Mouse (Mus musculus) c-Kit-positive CD71-positive TER-119-negative erythroid progenitor cells, embryonic 14.5 days (primary cell): ENCODE data around the gene Macrod2.
A peak's percentile ranks its signal among the peaks of the same experiment; 100 is the strongest.

Experiments
- DNase-seq: peaks from one replicate; pipeline ENCODE4 v3.0.0-alpha.2; 2013; ENCODE audit warnings: low read depth

Macrod2 gene

DNA sequence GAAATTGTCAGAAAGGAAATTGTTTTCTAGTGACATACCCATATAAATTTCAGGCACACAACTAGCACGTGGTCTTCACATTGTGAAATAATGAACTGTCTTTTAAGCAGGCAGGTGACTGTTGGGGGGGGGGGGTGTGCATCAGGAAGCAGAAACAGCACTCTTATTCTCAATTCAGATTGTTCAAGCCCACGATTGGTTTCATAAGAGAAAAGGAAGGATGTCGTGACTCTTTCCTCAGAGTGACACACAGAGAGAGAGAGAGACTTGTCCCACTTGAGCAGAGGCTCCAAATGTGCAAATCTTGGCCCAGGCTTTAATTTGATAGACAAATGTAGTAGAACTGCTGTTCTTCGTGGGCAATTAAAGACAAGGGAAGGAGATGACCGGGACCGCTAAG, 516.4 kb downstream of the Macrod2 start:
- DNase-seq: no peak

- no peak for DNase-seq
Observed at GRCm38 (mm10) chr2:140912179-140912578, 517.1 kb downstream of the Macrod2 start.

GRCm38 (mm10) chr2:140912931-140913330, 517.8 kb downstream of the Macrod2 start:
- DNase-seq: no peak

- DNase-seq: no peak
Observed at GRCm38 (mm10) chr2:140913679-140914412, 518.7 kb downstream of the Macrod2 start.

DNA sequence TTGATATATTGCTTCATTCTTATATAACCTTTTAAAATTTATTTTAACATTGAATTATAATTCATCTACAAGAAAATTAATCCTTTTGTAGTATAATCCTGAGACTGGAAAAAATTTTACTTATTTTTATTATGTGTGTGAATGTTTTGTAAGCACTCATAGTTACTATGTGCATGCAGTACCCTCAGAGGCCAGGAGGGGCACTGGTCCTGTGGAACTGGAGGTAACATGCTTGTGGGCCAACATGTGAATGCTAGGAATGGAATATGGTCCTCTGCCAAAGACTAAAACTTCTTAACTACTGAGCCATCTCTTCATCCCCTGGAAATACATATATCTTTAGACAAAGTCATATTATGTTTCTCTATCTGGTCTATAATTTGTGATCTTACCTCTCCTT, 531.8 kb downstream of the Macrod2 start:
- DNase-seq: peak; percentile 11

DNA sequence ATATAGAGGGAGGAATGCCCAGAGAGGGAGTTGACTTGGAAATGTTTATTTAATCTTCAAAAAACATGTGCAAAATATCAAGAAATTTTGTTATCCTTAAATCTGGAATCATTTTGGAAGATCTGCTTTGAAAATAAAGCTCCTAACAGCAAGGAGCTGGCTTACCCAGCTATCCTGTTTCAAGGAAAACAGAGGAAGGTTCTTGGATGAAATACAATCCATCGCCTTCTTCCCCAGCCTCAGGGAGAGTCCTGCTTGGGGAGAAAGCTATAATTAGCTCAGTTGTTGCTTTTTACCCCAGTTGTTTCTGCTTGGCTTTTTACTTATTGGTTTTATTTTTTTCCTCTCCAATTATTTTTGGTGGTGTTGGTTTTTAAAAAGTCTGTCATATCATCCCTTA, 539.4 kb downstream of the Macrod2 start:
- no peak for DNase-seq

DNA sequence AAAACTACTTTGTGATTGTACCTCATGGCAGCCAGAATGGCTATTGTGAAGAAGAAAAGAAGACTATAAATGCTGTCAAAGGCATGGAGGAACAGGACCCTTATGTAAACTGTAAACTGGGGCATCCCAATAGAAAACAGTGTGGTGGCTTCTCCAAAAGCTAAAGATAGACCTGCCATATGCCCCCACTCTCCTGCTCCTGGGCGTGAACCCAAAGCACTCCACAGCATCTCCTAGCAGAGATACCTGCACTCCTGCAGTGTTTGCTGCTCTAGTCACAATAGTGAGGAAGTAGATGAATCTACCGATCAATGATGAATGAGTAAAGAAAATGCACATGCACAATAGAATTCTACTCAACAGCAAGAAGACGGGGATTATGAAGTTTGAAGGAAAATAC, 554.4 kb downstream of the Macrod2 start:
- DNase-seq: no peak

DNA sequence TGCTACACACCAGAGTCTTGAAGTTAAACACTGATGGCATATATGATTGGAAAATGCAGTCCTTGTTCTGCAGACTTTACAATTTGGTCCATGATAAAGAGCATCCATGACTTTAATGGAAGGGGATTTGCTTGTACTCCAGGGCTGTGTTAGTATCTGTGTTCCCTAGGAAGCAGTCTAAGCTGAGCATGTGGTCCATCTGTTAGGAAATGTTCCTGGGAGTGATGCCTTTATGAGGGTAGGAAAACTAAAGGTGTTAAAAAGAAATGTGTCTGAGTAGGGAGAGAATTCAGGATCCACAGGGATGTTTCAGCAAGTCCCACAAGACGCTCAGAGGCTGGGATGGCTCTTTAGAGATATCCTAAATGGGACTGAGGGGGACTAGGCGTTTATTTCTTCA, 564.1 kb downstream of the Macrod2 start:
- no peak for DNase-seq

GRCm38 (mm10) chr2:140970181-140970580, 575.1 kb downstream of the Macrod2 start:
- DNase-seq: no peak

- no peak for DNase-seq
Observed at GRCm38 (mm10) chr2:140971845-140972244, 576.7 kb downstream of the Macrod2 start.

DNA sequence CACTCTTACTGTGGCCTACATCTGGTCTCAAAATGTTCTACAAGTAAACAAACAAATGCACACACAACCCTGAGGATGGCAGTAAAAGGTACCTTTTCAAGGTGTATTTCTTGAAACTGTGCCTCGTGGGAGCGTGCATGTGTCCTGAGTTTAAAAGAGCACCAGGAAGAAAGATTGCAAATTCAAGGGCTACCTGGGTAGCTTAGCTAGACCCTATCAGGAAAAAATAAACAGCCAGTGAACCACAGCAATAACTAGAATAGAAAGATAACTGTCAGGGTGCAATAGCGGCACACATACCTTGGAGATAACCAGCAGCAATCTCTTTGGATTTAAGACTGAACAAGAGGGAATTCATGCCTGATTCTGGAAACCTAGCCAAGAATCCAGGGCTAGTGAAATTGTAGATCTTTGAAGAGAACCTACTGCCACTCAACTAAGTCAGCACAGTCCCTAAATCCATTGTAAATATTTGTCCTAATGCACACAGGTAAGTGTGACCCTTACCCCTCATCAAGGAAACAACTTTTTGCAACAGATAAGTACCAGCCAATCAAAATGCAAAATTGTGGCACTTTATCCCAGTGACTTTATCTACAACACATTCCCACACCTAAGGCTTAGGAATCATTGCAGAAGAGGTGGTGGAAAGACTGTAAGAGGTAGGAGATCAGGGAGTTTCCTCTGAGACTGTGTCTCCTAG, 590.7 kb downstream of the Macrod2 start:
- no peak for DNase-seq

GRCm38 (mm10) chr2:141003846-141004245, 608.7 kb downstream of the Macrod2 start:
- no peak for DNase-seq

DNA sequence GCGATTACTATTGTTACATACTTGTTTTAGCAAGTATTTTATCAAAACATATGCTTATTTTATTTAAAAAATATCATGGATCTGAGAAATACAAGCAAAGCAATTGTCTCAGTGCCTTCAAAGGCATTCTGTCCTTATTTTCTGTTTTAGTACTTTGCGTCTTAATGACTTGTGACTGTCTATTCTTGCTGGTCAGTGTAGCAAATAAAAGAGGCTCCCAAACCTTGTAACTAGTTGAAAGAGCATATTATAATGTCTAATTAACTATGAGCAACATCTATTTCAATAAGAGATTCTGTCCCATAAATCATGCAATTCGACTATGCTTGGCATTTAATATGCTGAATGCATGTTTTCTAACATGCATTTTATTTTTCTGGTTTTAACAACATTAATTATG, 609.2 kb downstream of the Macrod2 start:
- no peak for DNase-seq

GRCm38 (mm10) chr2:141005616-141006015, 610.5 kb downstream of the Macrod2 start:
- DNase-seq: no peak

- no peak for DNase-seq
Observed at GRCm38 (mm10) chr2:141007725-141008124, 612.6 kb downstream of the Macrod2 start.

DNA sequence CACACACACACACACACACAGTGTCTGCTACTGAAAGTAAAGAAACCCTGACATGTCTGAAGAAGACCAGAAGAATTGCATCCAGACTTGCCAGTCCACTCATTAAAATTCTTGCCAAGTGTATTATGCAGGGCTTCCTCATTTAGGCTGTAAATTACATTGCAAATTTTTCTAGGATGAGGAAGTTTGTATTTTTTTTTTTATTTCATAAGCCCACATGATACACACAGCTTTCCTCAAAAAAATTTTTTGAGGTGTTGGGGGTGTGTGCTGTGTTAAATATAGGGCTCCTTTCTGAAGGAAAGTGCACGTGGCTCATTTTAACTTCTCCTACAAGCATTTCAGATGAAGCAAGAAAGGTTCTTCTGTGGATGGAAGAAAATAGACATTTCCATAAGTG, 613.3 kb downstream of the Macrod2 start:
- no peak for DNase-seq

DNA sequence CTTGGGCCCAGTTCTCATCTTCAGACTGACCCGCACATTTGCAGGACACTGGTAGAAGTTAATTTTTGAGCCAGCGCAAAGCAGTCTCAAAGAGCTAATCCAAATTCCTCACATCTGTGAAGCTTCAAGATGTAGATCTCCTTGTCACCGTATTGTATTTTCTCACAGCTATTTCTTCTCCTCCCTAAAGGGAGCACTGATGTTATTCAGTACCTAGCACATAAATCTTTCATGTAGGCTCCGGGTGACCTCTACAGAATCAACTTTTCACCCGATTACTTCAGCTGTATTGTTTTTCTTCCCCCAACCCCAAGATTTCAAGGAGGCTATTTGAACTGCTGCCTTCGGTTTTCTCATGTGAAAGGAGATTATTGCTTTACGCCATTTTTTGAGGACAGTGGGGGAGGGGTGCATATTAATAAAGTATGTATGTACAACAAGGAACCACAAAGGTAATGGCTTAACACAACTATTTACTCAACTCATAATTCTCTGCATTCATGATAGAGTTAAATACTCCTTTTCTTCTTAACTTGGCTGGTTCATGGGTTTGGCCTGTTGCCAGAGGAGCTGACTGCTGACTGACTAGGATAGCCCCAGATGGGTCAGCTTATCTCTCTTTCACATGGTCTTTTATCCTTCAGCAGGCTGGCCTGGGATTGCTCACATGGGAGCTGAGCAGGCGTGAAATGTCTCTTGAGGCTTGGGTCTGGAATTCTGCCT, 618.5 kb downstream of the Macrod2 start:
- no peak for DNase-seq

DNA sequence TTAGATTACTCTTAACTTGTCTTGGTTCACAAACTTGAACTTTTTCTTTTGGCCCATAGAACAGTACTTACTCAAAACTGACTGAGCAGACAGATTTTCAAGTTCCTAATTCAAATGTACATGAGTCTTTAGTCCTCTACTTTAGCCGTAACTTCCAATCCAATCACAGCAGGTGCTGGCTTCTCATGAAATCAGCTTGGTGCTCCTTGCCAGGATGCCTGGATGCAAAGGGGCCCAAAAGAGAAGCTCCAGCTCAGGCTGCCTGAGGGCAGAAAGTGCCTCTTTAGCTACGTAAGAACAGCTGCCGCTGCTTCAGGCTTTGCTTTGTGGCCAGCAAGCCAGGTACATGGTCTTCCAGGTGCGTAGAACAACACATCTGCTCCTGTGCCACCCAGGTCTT, 627.9 kb downstream of the Macrod2 start:
- no peak for DNase-seq

- no peak for DNase-seq
Observed at GRCm38 (mm10) chr2:141023916-141024315, 628.8 kb downstream of the Macrod2 start.

DNA sequence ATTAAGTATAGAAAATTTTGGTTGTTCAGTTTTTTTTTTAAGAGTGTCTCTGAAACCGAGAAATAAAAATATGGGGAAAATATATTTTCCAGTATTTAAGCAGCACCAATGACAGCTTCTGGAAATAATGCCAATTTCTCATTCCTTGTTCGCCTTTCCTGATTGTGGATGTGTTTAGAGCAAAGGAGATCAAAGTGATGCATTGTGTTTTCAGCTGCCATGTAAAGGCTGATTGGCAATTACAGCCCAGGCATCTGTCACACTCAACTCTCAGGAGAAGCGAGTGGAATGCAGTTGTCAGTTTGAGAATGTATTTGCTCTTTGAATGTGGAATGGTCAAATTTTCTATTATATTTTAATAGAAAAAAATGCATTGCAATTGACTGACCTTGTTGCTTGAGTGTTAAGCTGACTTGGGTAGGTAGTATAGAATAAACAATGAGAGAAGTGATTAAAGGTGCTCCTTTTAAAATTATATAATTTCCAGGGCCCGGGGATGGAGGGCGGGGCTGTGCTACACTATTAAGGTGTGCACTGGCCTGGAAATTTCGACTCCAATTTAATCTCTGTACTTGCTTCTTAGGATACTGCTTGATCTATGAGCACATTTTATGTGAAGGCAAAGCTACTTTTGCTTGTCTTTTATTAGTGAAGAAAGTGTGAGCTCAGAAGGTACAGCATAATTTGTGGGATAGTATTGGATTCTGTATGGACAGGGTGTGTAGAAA, 629.4 kb downstream of the Macrod2 start:
- no peak for DNase-seq

- no peak for DNase-seq
Observed at GRCm38 (mm10) chr2:141056685-141057454, 661.8 kb downstream of the Macrod2 start.

GRCm38 (mm10) chr2:141057455-141057833, 662.3 kb downstream of the Macrod2 start:
- DNase-seq: no peak
